Comparison of ENCODE assay signal across 18 mouse cellular contexts in genomic region chr7:126466116-126466515, GRCm38 (mm10). TPM values are rescaled to one million over a fixed set of nuclear protein-coding genes. Genes with fewer than 3 reads are reported as not detected.
A peak's percentile ranks its signal among the peaks of the same experiment; 100 is the strongest.
DNase-seq lines count a peak whose midpoint lies in the region; ATAC-seq and TF ChIP-seq lines count a peak whose summit lies in the region.
"Had no signal": no experiment of that assay in that cellular context is flagged by ENCODE, and none has a peak within 500 bp of the region (broad histone marks: within the 10 kb centered on the region; RNA-seq: fewer than 3 reads in every experiment).

No protein-coding gene starts in this region.

- no peaks in the 10 kb centered on the region for H3K36me3 ChIP-seq in heart, adult 2 months (ENCODE audit: control insufficient read depth, insufficient read depth, low read length)
- H3K36me3 ChIP-seq in heart, postnatal 0 days (replicated peaks; ENCODE audit: control insufficient read depth, insufficient read depth, low read length) = peaks cover 41% of the 10 kb centered on the region
- peaks cover 15% of the 10 kb centered on the region for H3K36me3 ChIP-seq in C2C12 (ENCODE audit: control insufficient read depth, insufficient read depth)
- peaks cover 49% of the 10 kb centered on the region for H3K36me3 ChIP-seq in embryonic facial prominence, embryonic 13.5 days

- TF ChIP-seq EP300 in heart, adult 2 months (IDR thresholded peaks at IDR 0.05; ENCODE audit: insufficient read depth, low read depth, low read length) = no peak
- no peak for TF ChIP-seq EP300 in heart, postnatal 0 days (IDR thresholded peaks at IDR 0.05; ENCODE audit: low read depth)

- peaks cover 2% of the 10 kb centered on the region; the same call in 1 of the 2 replicates for H3K4me1 ChIP-seq in heart, adult 2 months (ENCODE audit: control insufficient read depth, insufficient read depth, low read length)
- H3K4me1 ChIP-seq in heart, postnatal 0 days (ENCODE audit: control insufficient read depth, insufficient read depth) = peaks cover 23% of the 10 kb centered on the region
- peaks cover 30% of the 10 kb centered on the region for H3K4me1 ChIP-seq in embryonic facial prominence, embryonic 13.5 days
- H3K4me1 ChIP-seq: forebrain, embryonic 15.5 days had no signal

- H3K9me3 ChIP-seq in heart, postnatal 0 days (replicated peaks; ENCODE audit: control insufficient read depth, low read length) = no peaks in the 10 kb centered on the region
- no peaks in the 10 kb centered on the region for H3K9me3 ChIP-seq in embryonic facial prominence, embryonic 13.5 days
- H3K9me3 ChIP-seq: forebrain, embryonic 15.5 days; neural tube, embryonic 13.5 days; stomach, embryonic 15.5 days had no signal

- no peak overlapping the region for H3K4me3 ChIP-seq in heart, adult 2 months
- H3K4me3 ChIP-seq in heart, postnatal 0 days (ENCODE audit: low read depth, low read length) = no peak overlapping the region
- H3K4me3 ChIP-seq in C2C12 (ENCODE audit: insufficient read depth, poor library complexity, severe bottlenecking) = no peak overlapping the region
- no peak overlapping the region for H3K4me3 ChIP-seq in embryonic facial prominence, embryonic 13.5 days
- H3K4me3 ChIP-seq: forebrain, embryonic 15.5 days; neural tube, embryonic 13.5 days; stomach, embryonic 15.5 days had no signal

- TF ChIP-seq CTCF in heart, adult 2 months (IDR thresholded peaks at IDR 0.05) = no peak
- TF ChIP-seq CTCF in heart, postnatal 0 days (IDR thresholded peaks at IDR 0.05; ENCODE audit: low read depth) = no peak
- no peak for TF ChIP-seq CTCF in C2C12 (IDR thresholded peaks at IDR 0.05; ENCODE audit: control insufficient read depth, insufficient read depth, insufficient read length)

- intact Hi-C loops in heart, adult 2 months (cut with DNase I) = loop anchor here (5.0 kb wide), 1 partner anchor 69 kb away; the partner anchor contains the start of gene Nfatc2ip

- peak overlapping the region; percentile 64 for H3K27ac ChIP-seq in heart, adult 2 months
- H3K27ac ChIP-seq in heart, postnatal 0 days (ENCODE audit: low read depth) = peak overlapping the region; percentile 81
- H3K27ac ChIP-seq in embryonic facial prominence, embryonic 13.5 days = no peak overlapping the region
- H3K27ac ChIP-seq: forebrain, embryonic 15.5 days; neural tube, embryonic 13.5 days had no signal

- ATAC-seq in heart, postnatal 0 days (ENCODE audit: insufficient read depth, low read depth) = no peak
- ATAC-seq in embryonic facial prominence, embryonic 13.5 days (ENCODE audit: insufficient number of reproducible peaks, insufficient read depth, low FRiP score, low TSS enrichment, low read depth) = no peak
- ATAC-seq: activated CD4-positive, CD25-positive, alpha-beta regulatory T cell, adult 4 months; forebrain, embryonic 15.5 days; Patski had no signal

- 63% methylated on average over 9 of the region's 9 CpGs for WGBS in heart, adult 2 months
- WGBS in heart, postnatal 0 days = 49% methylated on average over 9 of the region's 9 CpGs
- 55% methylated on average over 9 of the region's 9 CpGs for WGBS in embryonic facial prominence, embryonic 13.5 days

- DNase-seq in heart, adult 2 months = no peak
- DNase-seq in heart, adult 18-20 months = no peak
- DNase-seq in heart, postnatal 0 days (ENCODE audit: low spot score) = no peak
- no peak for DNase-seq in heart, postnatal 4 days
- DNase-seq in cerebellum, adult 11 months = no peak
- no peak for DNase-seq in urinary bladder, adult 2 months (ENCODE audit: low spot score)
- DNase-seq: cerebellum, adult 9-10 months; kidney, adult 8-10 months; kidney, postnatal 4 days; thymus, adult 2 months had no signal

- no peak overlapping the region for H3K4me2 ChIP-seq in heart, postnatal 0 days (ENCODE audit: low read depth, low read length)
- no peak overlapping the region for H3K4me2 ChIP-seq in embryonic facial prominence, embryonic 13.5 days
- H3K4me2 ChIP-seq: forebrain, embryonic 15.5 days; neural tube, embryonic 13.5 days; stomach, embryonic 15.5 days had no signal

- H3K79me2 ChIP-seq in heart, adult 2 months (replicated peaks; ENCODE audit: control insufficient read depth, insufficient read depth, low read length) = no peaks in the 10 kb centered on the region
- no peaks in the 10 kb centered on the region for H3K79me2 ChIP-seq in C2C12 (ENCODE audit: control insufficient read depth, insufficient read depth)

- TF ChIP-seq POLR2A in heart, adult 2 months (IDR thresholded peaks at IDR 0.05; ENCODE audit: insufficient read depth, low read depth, low read length) = no peak

- no peaks in the 10 kb centered on the region for H3K79me3 ChIP-seq in C2C12 (ENCODE audit: low read depth)

- no peak overlapping the region for H3K9ac ChIP-seq in heart, adult 2 months (ENCODE audit: low read depth, low read length)
- no peak overlapping the region for H3K9ac ChIP-seq in heart, postnatal 0 days (replicated peaks; ENCODE audit: low read depth, low read length)
- 0 out of 2 replicates have a peak overlapping the region, but pooled peaks have one; percentile 11 for H3K9ac ChIP-seq in embryonic facial prominence, embryonic 13.5 days
- H3K9ac ChIP-seq: forebrain, embryonic 15.5 days; neural tube, embryonic 13.5 days; stomach, embryonic 15.5 days had no signal

- H3ac ChIP-seq in C2C12 (ENCODE audit: control insufficient read depth, insufficient read length, low read depth) = no peak overlapping the region

- no peaks in the 10 kb centered on the region for H3K27me3 ChIP-seq in heart, adult 2 months (ENCODE audit: control insufficient read depth, insufficient read depth, low read length)
- H3K27me3 ChIP-seq in heart, postnatal 0 days (ENCODE audit: control insufficient read depth, insufficient read depth, low read length) = no peaks in the 10 kb centered on the region
- H3K27me3 ChIP-seq in C2C12 (ENCODE audit: control insufficient read depth, insufficient read depth, insufficient read length) = no peaks in the 10 kb centered on the region
- H3K27me3 ChIP-seq in embryonic facial prominence, embryonic 13.5 days = no peaks in the 10 kb centered on the region
- H3K27me3 ChIP-seq: forebrain, embryonic 15.5 days; neural tube, embryonic 13.5 days; Patski; stomach, embryonic 15.5 days had no signal

TF ChIP-seq in C2C12, 6 proteins besides CTCF, POLR2A, EP300 and RAD21:
- no peak for TF ChIP-seq CEBPB (IDR thresholded peaks at IDR 0.05; ENCODE audit: low read depth)
- peak; percentile 48 for TF ChIP-seq USF1 (IDR thresholded peaks at IDR 0.05; ENCODE audit: low read depth)

RNA-seq across cellular contexts. Expression of gene Atp2a1, which starts 3.2 kb away (rescaled TPM):
- total RNA-seq in heart, adult 2 months (2021) = 1 to 10 TPM; 1.1 to 1.3 TPM
- polyA plus RNA-seq in heart, adult 2 months (2012; rRNA removed) = 5.7 and 6.6 TPM in 2 replicates
- under 1 TPM; 0.87 TPM for total RNA-seq in heart, adult 18-20 months (2021)
- total RNA-seq in heart, postnatal 0 days (2014; rRNA removed; ENCODE audit: low replicate concordance) = 0.92 and 3.8 TPM in 2 replicates
- polyA plus RNA-seq in heart, postnatal 0 days (2015; fragmentation: Nextera tagmentation; extraction: Ambion mirVana) = 0.40 and 0.92 TPM in 2 replicates
- 1 to 10 TPM in 1 of 2 experiments, under 1 TPM in 1; 0.67 to 9.0 TPM for total RNA-seq in heart, postnatal 4 days (2021)
- polyA plus RNA-seq in C2C12 (2012; fragmentation: generic; extraction: Trizol) = 2.2 TPM
- 7.9 and 11.5 TPM in 2 replicates for polyA plus RNA-seq in embryonic facial prominence, embryonic 13.5 days (2015; fragmentation: Nextera tagmentation; extraction: Ambion mirVana)
- polyA plus RNA-seq in urinary bladder, adult 2 months (2012; rRNA removed) = 0.22 and 0.57 TPM in 2 replicates
- total RNA-seq: adrenal gland, postnatal 25 days had no signal

RNA-seq across cellular contexts. Expression of gene Sh2b1, which starts 9.1 kb away (rescaled TPM):
- total RNA-seq in heart, adult 2 months (2021) = 10 to 100 TPM; 42.5 to 46.1 TPM
- polyA plus RNA-seq in heart, adult 2 months (2012; rRNA removed) = 58.2 and 59.2 TPM in 2 replicates
- 10 to 100 TPM; 40.9 to 45.1 TPM for total RNA-seq in heart, adult 18-20 months (2021)
- 22.6 and 30.3 TPM in 2 replicates for total RNA-seq in heart, postnatal 0 days (2014; rRNA removed; ENCODE audit: low replicate concordance)
- polyA plus RNA-seq in heart, postnatal 0 days (2015; fragmentation: Nextera tagmentation; extraction: Ambion mirVana) = 34.4 and 34.5 TPM in 2 replicates
- total RNA-seq in heart, postnatal 4 days (2021) = 10 to 100 TPM; 47.1 to 51.4 TPM
- 36.9 TPM for polyA plus RNA-seq in C2C12 (2012; fragmentation: generic; extraction: Trizol)
- polyA plus RNA-seq in embryonic facial prominence, embryonic 13.5 days (2015; fragmentation: Nextera tagmentation; extraction: Ambion mirVana) = 53.4 and 57.8 TPM in 2 replicates
- 49.2 and 52.0 TPM in 2 replicates for polyA plus RNA-seq in urinary bladder, adult 2 months (2012; rRNA removed)

RNA-seq across cellular contexts. Expression of gene Tufm, which starts 21.0 kb away (rescaled TPM):
- total RNA-seq in heart, adult 2 months (2021) = 100 to 1,000 TPM; 271 to 314 TPM
- polyA plus RNA-seq in heart, adult 2 months (2012; rRNA removed) = 288 and 353 TPM in 2 replicates
- 100 to 1,000 TPM; 286 to 355 TPM for total RNA-seq in heart, adult 18-20 months (2021)
- total RNA-seq in heart, postnatal 0 days (2014; rRNA removed; ENCODE audit: low replicate concordance) = 151 and 153 TPM in 2 replicates
- polyA plus RNA-seq in heart, postnatal 0 days (2015; fragmentation: Nextera tagmentation; extraction: Ambion mirVana) = 199 and 205 TPM in 2 replicates
- total RNA-seq in heart, postnatal 4 days (2021) = 100 to 1,000 TPM; 224 to 238 TPM
- polyA plus RNA-seq in C2C12 (2012; fragmentation: generic; extraction: Trizol) = 200 TPM
- 129 and 131 TPM in 2 replicates for polyA plus RNA-seq in embryonic facial prominence, embryonic 13.5 days (2015; fragmentation: Nextera tagmentation; extraction: Ambion mirVana)
- 76.6 and 83.6 TPM in 2 replicates for polyA plus RNA-seq in urinary bladder, adult 2 months (2012; rRNA removed)

RNA-seq across cellular contexts. Expression of gene Atxn2l, which starts 37.1 kb away (rescaled TPM):
- 10 to 100 TPM; 34.0 to 37.6 TPM for total RNA-seq in heart, adult 2 months (2021)
- 48.1 and 66.7 TPM in 2 replicates for polyA plus RNA-seq in heart, adult 2 months (2012; rRNA removed)
- total RNA-seq in heart, adult 18-20 months (2021) = 10 to 100 TPM; 33.0 to 37.1 TPM
- 21.8 and 35.6 TPM in 2 replicates for total RNA-seq in heart, postnatal 0 days (2014; rRNA removed; ENCODE audit: low replicate concordance)
- 13.4 and 14.1 TPM in 2 replicates for polyA plus RNA-seq in heart, postnatal 0 days (2015; fragmentation: Nextera tagmentation; extraction: Ambion mirVana)
- total RNA-seq in heart, postnatal 4 days (2021) = 10 to 100 TPM; 60.0 to 65.7 TPM
- 73.0 TPM for polyA plus RNA-seq in C2C12 (2012; fragmentation: generic; extraction: Trizol)
- polyA plus RNA-seq in embryonic facial prominence, embryonic 13.5 days (2015; fragmentation: Nextera tagmentation; extraction: Ambion mirVana) = 54.0 and 56.8 TPM in 2 replicates
- 59.3 and 76.0 TPM in 2 replicates for polyA plus RNA-seq in urinary bladder, adult 2 months (2012; rRNA removed)

RNA-seq across cellular contexts. Expression of gene Rabep2, which starts 37.6 kb away (rescaled TPM):
- total RNA-seq in heart, adult 2 months (2021) = 1 to 10 TPM; 5.3 to 6.3 TPM
- polyA plus RNA-seq in heart, adult 2 months (2012; rRNA removed) = 8.1 and 9.2 TPM in 2 replicates
- 1 to 10 TPM; 5.5 to 7.5 TPM for total RNA-seq in heart, adult 18-20 months (2021)
- total RNA-seq in heart, postnatal 0 days (2014; rRNA removed; ENCODE audit: low replicate concordance) = 20.2 and 24.8 TPM in 2 replicates
- 15.0 and 16.4 TPM in 2 replicates for polyA plus RNA-seq in heart, postnatal 0 days (2015; fragmentation: Nextera tagmentation; extraction: Ambion mirVana)
- total RNA-seq in heart, postnatal 4 days (2021) = 10 to 100 TPM; 11.8 to 15.0 TPM
- 17.5 TPM for polyA plus RNA-seq in C2C12 (2012; fragmentation: generic; extraction: Trizol)
- polyA plus RNA-seq in embryonic facial prominence, embryonic 13.5 days (2015; fragmentation: Nextera tagmentation; extraction: Ambion mirVana) = 30.8 and 34.0 TPM in 2 replicates
- 34.8 and 47.5 TPM in 2 replicates for polyA plus RNA-seq in urinary bladder, adult 2 months (2012; rRNA removed)
